Mouse (Mus musculus) hindbrain, embryonic 10.5 days (tissue): ENCODE results near the gene Prpf6. TPM values are rescaled to one million over a fixed set of nuclear protein-coding genes. Genes with fewer than 3 reads are reported as not detected.

ENCODE experiments used
- DNase-seq: peaks from one replicate; pipeline ENCODE4 v3.0.0-alpha.2; 2017; ENCODE audit warnings: low spot score
- H3K27ac ChIP-seq: fragments of 300-500 bp; sonication (generic); 2 replicates; pipeline ENCODE4 v1.5.1; 2016; ENCODE audit warnings: mild to moderate bottlenecking, moderate library complexity
- H3K27me3 ChIP-seq: fragments of 300-500 bp; sonication (generic); 2 replicates; pipeline ENCODE4 v1.6.1; 2016; ENCODE audit warnings: mild to moderate bottlenecking; ENCODE audit not compliant: poor library complexity, insufficient read depth, severe bottlenecking
- H3K36me3 ChIP-seq: fragments of 300-500 bp; sonication (generic); 2 replicates; pipeline ENCODE4 v1.6.1; 2016; ENCODE audit warnings: mild to moderate bottlenecking, moderate library complexity
- H3K4me1 ChIP-seq: fragments of 300-500 bp; sonication (generic); replicated peaks from 2 replicates; pipeline ENCODE4 v1.6.1; 2016; ENCODE audit warnings: mild to moderate bottlenecking
- H3K4me3 ChIP-seq: fragments of 300-500 bp; sonication (generic); 2 replicates; pipeline ENCODE4 v1.5.1; 2016; ENCODE audit warnings: mild to moderate bottlenecking, moderate library complexity
- H3K9me3 ChIP-seq: fragments of 300-500 bp; sonication (generic); 2 replicates; pipeline ENCODE4 v1.6.1; 2016; ENCODE audit warnings: mild to moderate bottlenecking, moderate library complexity
- WGBS: fragments of 180-500 bp; shearing (Covaris S2); methylation state at CpG from one replicate; pipeline ENCODE4 v1.1.7; 2016; 5-methylcytosine and 5-hydroxymethylcytosine counted together
- polyA plus RNA-seq: library from polyadenylated mRNA; unstranded; fragments of >200 nt; fragmentation: Nextera tagmentation; extraction: Ambion mirVana; gene quantifications from 2 replicates; pipeline ENCODE4 v1.2.1, GENCODE M21; 2016

Gene Prpf6
- polyA plus RNA-seq, 1 experiment from 2014 or later, result 65.0 TPM

DNA sequence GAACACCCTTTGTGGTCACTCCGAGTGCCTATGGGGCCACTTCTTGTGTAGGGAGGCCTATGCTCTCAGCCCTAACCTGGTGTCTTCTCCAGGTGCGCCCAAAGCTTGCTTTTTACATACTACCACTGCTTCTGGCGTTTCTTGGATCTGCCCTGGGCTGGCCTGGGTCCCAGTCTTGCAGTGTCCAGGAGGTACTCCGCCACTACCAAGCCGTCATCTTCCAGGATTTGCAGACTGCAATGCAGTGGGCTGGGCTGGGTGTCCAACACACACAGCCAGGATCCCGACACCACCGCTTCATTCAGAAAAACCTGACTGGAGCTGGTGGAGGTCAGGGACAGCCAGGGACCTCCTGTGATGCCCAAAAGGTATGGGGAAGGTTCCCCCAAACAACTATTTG, 66.9 kb downstream of the Prpf6 start:
- H3K36me3 ChIP-seq, result peaks cover 50% of the 10 kb centered on the region
- WGBS, result 84% methylated on average over 7 of the region's 7 CpGs
- peaks cover 29% of the 10 kb centered on the region for H3K4me1 ChIP-seq
- no peak overlapping the region for H3K27ac ChIP-seq
- no peak overlapping the region for H3K4me3 ChIP-seq
- no peak for DNase-seq
- no peaks in the 10 kb centered on the region for H3K27me3 ChIP-seq
- H3K9me3 ChIP-seq, result no peaks in the 10 kb centered on the region

GRCm38 (mm10) chr2:181658930-181659555, 67.4 kb downstream of the Prpf6 start:
- peaks cover 45% of the 10 kb centered on the region for H3K36me3 ChIP-seq
- WGBS, result 38% methylated on average over 17 of the region's 17 CpGs
- H3K27ac ChIP-seq, result 0 out of 2 replicates have a peak overlapping the region, but pooled peaks have one; percentile 40
- no peaks in the 10 kb centered on the region for H3K9me3 ChIP-seq
- DNase-seq, result peak; percentile 34
- no peaks in the 10 kb centered on the region for H3K27me3 ChIP-seq
- H3K4me1 ChIP-seq, result peaks cover 29% of the 10 kb centered on the region
- no peak overlapping the region for H3K4me3 ChIP-seq

DNA sequence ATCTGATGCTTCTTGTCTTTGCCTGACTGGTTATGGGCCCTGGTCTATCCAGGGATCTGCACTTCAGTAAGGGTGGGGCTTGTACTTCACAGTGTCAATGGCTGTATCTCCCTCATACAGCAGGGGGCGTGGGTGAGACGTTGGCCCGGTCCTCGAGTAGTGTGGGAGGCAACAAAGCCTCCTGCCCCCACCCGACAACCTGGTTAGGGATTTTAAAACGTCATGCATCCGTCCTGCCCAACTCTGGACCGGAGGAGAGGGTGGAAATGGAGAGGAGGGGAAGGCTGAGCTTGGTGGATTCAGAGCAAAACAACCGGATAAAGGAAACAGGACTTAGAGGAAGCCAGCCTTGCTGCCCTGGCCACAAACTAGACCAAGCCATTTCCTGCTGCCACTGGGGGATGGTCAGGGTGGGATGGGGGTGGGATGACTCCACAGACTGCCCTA, 68.0 kb downstream of the Prpf6 start:
- Histone ChIP-seq H3K4me3 (no peak overlapping the region), H3K9me3 (no peaks in the 10 kb centered on the region), H3K4me1 (peaks cover 29% of the 10 kb centered on the region), H3K27me3 (no peaks in the 10 kb centered on the region), H3K27ac (no peak overlapping the region; the same call in 1 of the 2 replicates), H3K36me3 (peaks cover 39% of the 10 kb centered on the region)
- peak; percentile 73 for DNase-seq
- 12% methylated on average over 9 of the region's 9 CpGs for WGBS

DNA sequence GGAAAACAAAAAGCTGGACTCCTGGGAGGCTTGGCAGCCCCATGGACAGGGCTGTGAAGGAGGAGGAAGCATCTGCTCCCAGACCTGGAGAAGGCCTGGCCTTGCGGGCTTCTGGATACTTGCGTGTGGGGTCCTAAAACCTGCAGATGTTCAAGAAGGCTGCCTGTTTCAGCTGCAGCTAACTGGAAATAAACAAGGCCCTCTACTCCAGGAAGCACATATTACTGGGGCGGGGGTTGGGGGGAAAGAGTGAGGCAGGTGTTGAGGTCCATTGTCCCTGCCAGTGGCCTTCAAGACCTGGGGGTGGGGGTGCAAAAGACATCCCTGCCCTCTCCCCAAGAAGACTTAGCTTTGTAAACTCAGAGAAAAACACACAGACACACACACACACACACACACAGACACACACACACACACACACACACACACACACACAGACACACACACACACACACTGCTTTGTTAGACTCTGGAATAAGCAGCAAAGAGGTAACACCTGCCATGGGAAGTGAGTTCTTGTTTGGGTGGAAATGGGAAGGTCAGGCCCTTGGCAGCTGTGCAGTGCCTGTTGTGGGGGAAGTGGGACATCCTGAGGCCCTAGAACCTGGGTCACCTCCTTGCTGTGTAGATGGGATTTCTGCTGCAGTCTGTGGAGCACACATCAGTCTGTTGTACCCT, 71.1 kb downstream of the Prpf6 start:
- no peaks in the 10 kb centered on the region for H3K9me3 ChIP-seq
- H3K27me3 ChIP-seq, result peaks cover 7% of the 10 kb centered on the region
- H3K4me1 ChIP-seq, result peaks cover 29% of the 10 kb centered on the region
- WGBS, result 85% methylated on average over 3 of the region's 3 CpGs
- 0 out of 2 replicates have a peak overlapping the region, but pooled peaks have one; percentile 13 for H3K27ac ChIP-seq
- H3K4me3 ChIP-seq, result no peak overlapping the region
- H3K36me3 ChIP-seq, result peaks cover 8% of the 10 kb centered on the region; the same call in 1 of the 2 replicates
- DNase-seq, result no peak

- peaks cover 5% of the 10 kb centered on the region; the same call in 1 of the 2 replicates for H3K36me3 ChIP-seq
- H3K4me1 ChIP-seq, result peaks cover 29% of the 10 kb centered on the region
- DNase-seq, result no peak
- no peaks in the 10 kb centered on the region for H3K9me3 ChIP-seq
- no peak overlapping the region for H3K4me3 ChIP-seq
- 24% methylated on average over 4 of the region's 4 CpGs for WGBS
- peaks cover 12% of the 10 kb centered on the region for H3K27me3 ChIP-seq
- 0 out of 2 replicates have a peak overlapping the region, but pooled peaks have one; percentile 2 for H3K27ac ChIP-seq
These were observed 71.6 kb downstream of the Prpf6 start for GRCm38 (mm10) chr2:181663298-181663630.

GRCm38 (mm10) chr2:181670285-181670912, 78.7 kb downstream of the Prpf6 start:
- Histone ChIP-seq H3K27ac (peak overlapping the region; percentile 36), H3K27me3 (peaks cover 78% of the 10 kb centered on the region), H3K4me1 (peaks cover 50% of the 10 kb centered on the region), H3K4me3 (peak overlapping the region; percentile 54), H3K36me3 (no peaks in the 10 kb centered on the region), H3K9me3 (no peaks in the 10 kb centered on the region)
- DNase-seq, result peak; percentile 51
- WGBS, result 3% methylated on average over 56 of the region's 56 CpGs

GRCm38 (mm10) chr2:181670913-181671311, 79.2 kb downstream of the Prpf6 start:
- Histone ChIP-seq H3K4me3 (peak overlapping the region; percentile 54), H3K9me3 (no peaks in the 10 kb centered on the region), H3K27ac (peak overlapping the region; percentile 70), H3K27me3 (peaks cover 78% of the 10 kb centered on the region), H3K36me3 (no peaks in the 10 kb centered on the region), H3K4me1 (peaks cover 55% of the 10 kb centered on the region)
- no peak for DNase-seq
- WGBS, result 2% methylated on average over 41 of the region's 41 CpGs

DNA sequence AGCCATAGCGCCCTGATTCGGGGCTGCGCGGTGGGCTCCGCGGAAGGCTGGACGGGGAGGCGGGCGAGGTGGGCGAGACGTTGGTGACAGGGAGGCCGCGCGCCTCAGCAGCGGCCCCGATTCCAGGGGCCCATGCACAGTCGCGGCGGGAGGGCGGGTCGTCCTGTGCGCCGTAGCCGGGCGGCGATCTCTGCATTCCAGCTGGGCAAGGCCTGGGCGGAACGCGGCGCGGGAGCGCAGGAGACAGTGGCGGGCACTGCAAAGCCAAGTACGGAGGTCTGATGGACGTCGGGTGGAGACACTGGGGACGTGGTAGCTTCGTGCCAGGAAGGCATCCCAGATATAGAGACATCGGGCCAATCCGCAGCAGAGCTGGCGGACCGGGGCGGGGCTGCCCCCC, 79.7 kb downstream of the Prpf6 start, which contains the start of gene Sox18:
Gene Sox18, minus strand, starts transcription at position 315 of the 400 bp plus-strand sequence.
- H3K4me1 ChIP-seq, result peaks cover 59% of the 10 kb centered on the region
- no peaks in the 10 kb centered on the region for H3K36me3 ChIP-seq
- H3K9me3 ChIP-seq, result no peaks in the 10 kb centered on the region
- H3K4me3 ChIP-seq, result peak within 1 kb of the TSS; percentile 54
- H3K27me3 ChIP-seq, result peaks cover 78% of the 10 kb centered on the region
- under 1% methylated on average over 43 of the region's 43 CpGs for WGBS
- DNase-seq, result peak; percentile 54
- H3K27ac ChIP-seq, result peak within 1 kb of the TSS; percentile 70

GRCm38 (mm10) chr2:181671984-181672383, 80.3 kb downstream of the Prpf6 start:
- 25% methylated on average over 7 of the region's 7 CpGs for WGBS
- no peak for DNase-seq
- H3K27me3 ChIP-seq, result peaks cover 78% of the 10 kb centered on the region
- peak overlapping the region; percentile 54; the same call in 1 of the 2 replicates for H3K4me3 ChIP-seq
- H3K36me3 ChIP-seq, result no peaks in the 10 kb centered on the region
- H3K4me1 ChIP-seq, result peaks cover 66% of the 10 kb centered on the region
- no peaks in the 10 kb centered on the region for H3K9me3 ChIP-seq
- H3K27ac ChIP-seq, result no peak overlapping the region

- H3K27me3 ChIP-seq, result peaks cover 63% of the 10 kb centered on the region
- WGBS, result 50% methylated on average over 1 of the region's 1 CpGs
- H3K27ac ChIP-seq, result peak overlapping the region; percentile 1; the same call in 1 of the 2 replicates
- H3K36me3 ChIP-seq, result no peaks in the 10 kb centered on the region
- H3K9me3 ChIP-seq, result no peaks in the 10 kb centered on the region
- DNase-seq, result peak; percentile 55
- H3K4me1 ChIP-seq, result peaks cover 70% of the 10 kb centered on the region
- no peak overlapping the region for H3K4me3 ChIP-seq
These were observed 81.8 kb downstream of the Prpf6 start for GRCm38 (mm10) chr2:181673501-181673900.

DNA sequence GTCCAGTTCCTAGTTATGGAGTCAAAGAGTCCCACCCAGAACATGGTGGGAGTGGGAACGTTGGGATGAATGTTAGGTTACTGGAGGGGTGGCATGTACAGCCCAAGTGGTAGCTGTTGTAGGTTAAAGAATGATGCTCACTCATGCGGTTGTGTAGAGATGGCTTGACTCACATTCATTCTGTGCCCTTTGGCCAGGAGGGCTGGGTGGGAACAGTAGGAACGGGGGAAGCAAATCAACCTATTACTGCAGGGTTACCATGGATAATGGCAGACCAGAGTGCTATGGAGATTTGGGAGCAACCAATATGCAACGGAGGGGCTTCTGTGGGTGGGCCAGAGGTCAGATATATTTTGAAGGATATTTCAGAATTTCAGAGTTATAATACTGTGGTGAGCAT, 83.3 kb downstream of the Prpf6 start:
- Histone ChIP-seq H3K36me3 (no peaks in the 10 kb centered on the region), H3K9me3 (no peaks in the 10 kb centered on the region), H3K4me1 (peaks cover 80% of the 10 kb centered on the region), H3K4me3 (no peak overlapping the region), H3K27me3 (peaks cover 49% of the 10 kb centered on the region), H3K27ac (peak overlapping the region; percentile 86; the same call in 1 of the 2 replicates)
- WGBS, result 75% methylated on average over 4 of the region's 4 CpGs
- no peak for DNase-seq

DNA sequence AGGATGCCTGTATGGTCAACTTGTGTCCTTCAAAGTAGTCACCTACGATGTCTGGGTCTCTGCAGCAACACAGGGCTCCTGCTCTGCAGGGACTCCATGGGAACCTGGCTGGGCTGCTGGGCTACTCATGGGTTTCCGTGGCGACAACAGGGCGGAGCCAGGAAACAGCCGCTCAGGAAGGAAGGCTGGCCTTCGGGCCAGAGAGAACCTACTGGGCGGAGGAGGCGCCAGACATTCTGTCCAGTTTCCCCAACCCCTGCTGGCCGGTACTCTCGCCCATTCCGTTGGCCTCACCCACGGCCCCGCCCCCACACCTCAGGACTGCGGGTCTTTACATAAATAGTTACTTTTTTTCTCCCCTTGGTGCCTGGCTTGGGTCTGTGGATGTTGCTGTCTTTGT, 83.8 kb downstream of the Prpf6 start:
- under 1% methylated on average over 14 of the region's 14 CpGs for WGBS
- H3K27me3 ChIP-seq, result peaks cover 44% of the 10 kb centered on the region

GRCm38 (mm10) chr2:181676424-181676823, 84.8 kb downstream of the Prpf6 start:
- Histone ChIP-seq H3K27ac (peak overlapping the region; percentile 86), H3K4me3 (no peak overlapping the region), H3K36me3 (no peaks in the 10 kb centered on the region), H3K9me3 (no peaks in the 10 kb centered on the region), H3K27me3 (peaks cover 40% of the 10 kb centered on the region), H3K4me1 (peaks cover 78% of the 10 kb centered on the region)
- WGBS, result 27% methylated on average over 2 of the region's 2 CpGs
- peak; percentile 42 for DNase-seq

More for the DNA sequence above, 83.8 kb downstream of the Prpf6 start:
- peaks cover 78% of the 10 kb centered on the region for H3K4me1 ChIP-seq
- H3K27ac ChIP-seq, result peak overlapping the region; percentile 86
- peak; percentile 74 for DNase-seq
- H3K4me3 ChIP-seq, result peak overlapping the region; percentile 39
- H3K9me3 ChIP-seq, result no peaks in the 10 kb centered on the region
- no peaks in the 10 kb centered on the region for H3K36me3 ChIP-seq
